Mouse (Mus musculus) CH12.LX (cell line): ENCODE results near the gene Actb. TPM values are rescaled to one million over a fixed set of nuclear protein-coding genes. Genes with fewer than 3 reads are reported as not detected.
A peak's percentile ranks its signal among the peaks of the same experiment; 100 is the strongest.

Experiments
- DNase-seq: peaks from one replicate; pipeline ENCODE4 v3.0.0-alpha.2; 2013; ENCODE audit errors: extremely low read depth
- H3K27ac ChIP-seq: 2 replicates; pipeline ENCODE4 v1.5.1; 2012; ENCODE audit warnings: low read depth, mild to moderate bottlenecking, control low read depth, moderate library complexity; ENCODE audit not compliant: insufficient read depth
- H3K27me3 ChIP-seq: replicated peaks from 2 replicates; pipeline ENCODE3; 2012; ENCODE audit warnings: inconsistent platforms
- H3K36me3 ChIP-seq, 2 experiments: replicated peaks in 1 of 2; 2 replicates each; pipeline versions ENCODE3 to v1.6.1; 2012; ENCODE audit warnings: inconsistent platforms in 1 of 2, low read length in 1 of 2, mild to moderate bottlenecking in 1 of 2, mixed read lengths in 1 of 2, moderate library complexity in 1 of 2; ENCODE audit not compliant: control insufficient read depth in 1 of 2, insufficient read depth in 1 of 2
- H3K4me1 ChIP-seq, 2 experiments: 2 replicates each; pipeline ENCODE4 v1.6.1; 2012; ENCODE audit warnings: inconsistent platforms in 1 of 2, moderate library complexity in 1 of 2; ENCODE audit not compliant: insufficient read depth in 2 of 2, control insufficient read depth in 1 of 2
- H3K4me2 ChIP-seq: 2 replicates; pipeline ENCODE4 v1.6.1; 2012; ENCODE audit warnings: low read depth, mild to moderate bottlenecking, control low read depth; ENCODE audit not compliant: poor library complexity, insufficient read depth, severe bottlenecking
- H3K4me3 ChIP-seq, 3 experiments: fragments of 150-350 bp in 1 of 3; sonication (generic) in 1 of 3; replicated peaks in 1 of 3; 2 replicates each; pipeline versions ENCODE3 to v1.5.1; 2011 to 2012; ENCODE audit warnings: low read depth in 2 of 3, low read length in 2 of 3, mild to moderate bottlenecking in 2 of 3, moderate library complexity in 2 of 3, control low read depth in 1 of 3, improper control_type of control experiment in 1 of 3, inconsistent platforms in 1 of 3, mixed read lengths in 1 of 3; ENCODE audit not compliant: poor library complexity in 1 of 3
- H3K79me2 ChIP-seq: replicated peaks from 2 replicates; pipeline ENCODE4 v1.6.1; 2012; ENCODE audit warnings: mild to moderate bottlenecking, moderate library complexity; ENCODE audit not compliant: control insufficient read depth, poor library complexity, insufficient read depth, severe bottlenecking; ENCODE audit errors: extremely low read depth
- H3K9ac ChIP-seq: 2 replicates; pipeline ENCODE4 v1.6.1; 2012; ENCODE audit warnings: low read depth, mild to moderate bottlenecking, control low read depth, moderate library complexity; ENCODE audit not compliant: insufficient read depth
- H3K9me3 ChIP-seq: replicated peaks from 2 replicates; pipeline ENCODE3; 2012; ENCODE audit warnings: low read length, inconsistent platforms, mixed read lengths
- BHLHE40 ChIP-seq: IDR thresholded peaks from 2 replicates; pipeline ENCODE4 v1.6.1; 2011; ENCODE audit warnings: mild to moderate bottlenecking, low read depth, low read length, improper control_type of control experiment
- EP300 ChIP-seq: IDR thresholded peaks from 2 replicates; pipeline ENCODE4 v1.6.1; 2011; ENCODE audit warnings: low read length, improper control_type of control experiment
- ETS1 ChIP-seq: conservative IDR thresholded peaks from 2 replicates; pipeline ENCODE4 v1.6.1; 2012; ENCODE audit warnings: low read depth, mild to moderate bottlenecking, inconsistent platforms, low read length, improper control_type of control experiment, moderate library complexity
- IRF4 ChIP-seq: IDR thresholded peaks from 2 replicates; pipeline ENCODE4 v1.6.1; 2014; ENCODE audit warnings: low read depth, mild to moderate bottlenecking, inconsistent platforms, low read length, improper control_type of control experiment
- JUN ChIP-seq: IDR thresholded peaks from 2 replicates; pipeline ENCODE4 v1.6.1; 2011; ENCODE audit warnings: low read depth, mild to moderate bottlenecking, low read length, improper control_type of control experiment, moderate library complexity; ENCODE audit not compliant: insufficient read depth
- KAT2A ChIP-seq: IDR thresholded peaks from 2 replicates; pipeline ENCODE4 v1.6.1; 2012; ENCODE audit warnings: low read length, improper control_type of control experiment, inconsistent platforms; ENCODE audit not compliant: insufficient replicate concordance
- MAFK ChIP-seq: IDR thresholded peaks from 2 replicates; pipeline ENCODE4 v1.6.1; 2011; ENCODE audit warnings: low read length, improper control_type of control experiment; ENCODE audit not compliant: insufficient replicate concordance
- MAX ChIP-seq: IDR thresholded peaks from 2 replicates; pipeline ENCODE4 v1.6.1; 2011; ENCODE audit warnings: low read length, improper control_type of control experiment
- MAZ ChIP-seq: IDR thresholded peaks from 2 replicates; pipeline ENCODE4 v1.6.1; 2012; ENCODE audit warnings: low read depth, mild to moderate bottlenecking, inconsistent platforms, low read length, improper control_type of control experiment, moderate library complexity
- MXI1 ChIP-seq: IDR thresholded peaks from 2 replicates; pipeline ENCODE4 v1.6.1; 2011; ENCODE audit warnings: mild to moderate bottlenecking, low read depth, low read length, improper control_type of control experiment
- POLR2A ChIP-seq: IDR thresholded peaks from 2 replicates; pipeline ENCODE4 v1.6.1; 2011; ENCODE audit warnings: low read depth, mild to moderate bottlenecking, improper control_type of control experiment, low read length
- POLR2AphosphoS2 ChIP-seq: IDR thresholded peaks from 2 replicates; pipeline ENCODE4 v1.6.1; 2011; ENCODE audit warnings: low read depth, low read length, improper control_type of control experiment
- RAD21 ChIP-seq: IDR thresholded peaks from 2 replicates; pipeline ENCODE4 v1.6.1; 2011; ENCODE audit warnings: low read depth, mild to moderate bottlenecking, low read length, improper control_type of control experiment, moderate library complexity
- SIN3A ChIP-seq: IDR thresholded peaks from 2 replicates; pipeline ENCODE4 v1.6.1; 2012; ENCODE audit warnings: low read length, improper control_type of control experiment, inconsistent platforms
- SMC3 ChIP-seq: IDR thresholded peaks from 2 replicates; pipeline ENCODE4 v1.6.1; 2011; ENCODE audit warnings: low read depth, low read length, improper control_type of control experiment
- UBTF ChIP-seq: IDR thresholded peaks from 2 replicates; pipeline ENCODE4 v1.6.1; 2012; ENCODE audit warnings: low read depth, mild to moderate bottlenecking, inconsistent platforms, low read length, improper control_type of control experiment, moderate library complexity
- USF2 ChIP-seq: conservative IDR thresholded peaks from 2 replicates; pipeline ENCODE4 v1.6.1; 2011; ENCODE audit warnings: low read depth, low read length, improper control_type of control experiment
- ZNF384 ChIP-seq: IDR thresholded peaks from 2 replicates; pipeline ENCODE4 v1.6.1; 2012; ENCODE audit warnings: low read depth, low read length, improper control_type of control experiment, inconsistent platforms
- dilution Hi-C: fragments of 300-500 bp; cut with MboI; formaldehyde crosslinking; loops from 2 replicates; pipeline ENCODE4 v1.14.3; 2020; ENCODE audit warnings: low sequenced_read_pairs; ENCODE audit not compliant: extremely low pct_unique_long_range_greater_than_20kb, extremely low pct_ligation_motif_present
- in situ Hi-C: fragments of 300-500 bp; cut with MboI; formaldehyde crosslinking; loops from 3 replicates; pipeline ENCODE4 v1.14.3; 2019; ENCODE audit warnings: low sequenced_read_pairs, low pct_ligation_motif_present, low pct_unique_long_range_greater_than_20kb, mixed read lengths
- polyA plus RNA-seq: library from polyadenylated mRNA; unstranded; fragments of >175 nt; gene quantifications from 2 replicates; pipeline ENCODE4 v1.2.1, GENCODE M21; 2012; ENCODE audit warnings: low read depth; ENCODE audit not compliant: insufficient read length
- total RNA-seq, 2 experiments: library from RNA; depleted of rRNA; stranded (reverse); fragments of 300-350 nt in 1 of 2; fragments of >200 nt in 1 of 2; gene quantifications; 2 replicates each; pipeline ENCODE4 v1.2.3; 2012 to 2014

Gene Actb
- total and polyA plus RNA-seq, 3 experiments, result 3,882 to 5,048 (median 4,756) TPM

DNA sequence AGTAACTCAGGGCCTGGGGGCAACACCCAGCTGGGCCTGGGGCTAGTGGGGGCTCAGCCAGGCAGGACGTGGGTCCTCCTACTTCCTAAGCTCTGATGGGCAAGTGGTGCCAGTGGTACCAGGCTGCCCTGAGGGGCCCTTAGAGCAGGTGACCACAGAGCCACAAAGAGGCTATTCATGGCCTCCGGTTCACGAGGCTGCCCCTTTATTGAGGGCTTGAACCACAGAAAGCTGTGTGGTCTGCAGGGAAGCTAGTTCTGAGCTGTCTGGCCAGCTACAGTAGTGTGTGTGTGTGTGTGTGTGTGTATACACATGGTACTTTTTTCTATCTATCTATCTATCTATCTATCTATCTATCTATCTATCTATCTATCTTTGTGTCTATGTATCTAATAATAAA is 47.1 kb upstream of the Actb start:
- Histone ChIP-seq H3K4me1 (peaks cover 51 to 77% of the 10 kb centered on the region in 2 experiments), H3K9ac (no peak overlapping the region), H3K27ac (no peak overlapping the region), H3K9me3 (no peaks in the 10 kb centered on the region), H3K36me3 (no peaks in the 10 kb centered on the region), H3K4me3 (no peak overlapping the region), H3K4me2 (no peak overlapping the region), H3K79me2 (no peaks in the 10 kb centered on the region), H3K27me3 (no peaks in the 10 kb centered on the region)
- dilution Hi-C loops, result no loop called here
- in situ Hi-C loops, result no loop called here
- TF ChIP-seq ZNF384 (no peak), POLR2A (no peak), IRF4 (peak; percentile 61; the same call in 1 of the 2 replicates), RAD21 (no peak), KAT2A (no peak), BHLHE40 (peak; percentile 63; the same call in 1 of the 2 replicates), SMC3 (no peak)
- no peak for DNase-seq

DNA sequence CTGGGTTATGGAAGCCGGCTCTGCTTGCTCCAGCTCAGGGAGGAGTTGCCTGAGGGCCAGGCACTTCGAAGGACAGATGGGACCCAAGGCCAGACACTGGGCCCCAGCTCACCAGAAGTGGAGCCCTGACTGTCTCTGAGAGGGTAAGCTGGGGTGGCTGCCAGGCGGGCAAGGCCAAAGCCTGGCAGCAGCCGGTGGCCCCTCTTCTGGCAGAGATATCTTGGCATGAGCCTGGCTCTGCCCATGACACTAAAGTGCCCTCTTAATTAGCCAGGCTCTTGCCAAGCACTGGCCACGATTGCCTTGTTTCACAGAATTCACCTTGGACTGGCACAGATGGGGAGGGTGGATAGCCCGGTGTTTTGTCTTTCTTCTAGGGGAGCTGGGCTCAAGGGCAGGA is 43.9 kb upstream of the Actb start:
- H3K4me1 ChIP-seq, result peaks cover 41 to 69% of the 10 kb centered on the region in 2 experiments
- peak overlapping the region; percentile 34 for H3K27ac ChIP-seq
- dilution Hi-C loops (no loop called here), in situ Hi-C loops (no loop called here)
- no peaks in the 10 kb centered on the region for H3K36me3 ChIP-seq
- peak overlapping the region; percentile 9; the same call in 1 of the 2 replicates for H3K9ac ChIP-seq
- no peaks in the 10 kb centered on the region for H3K27me3 ChIP-seq
- no peak overlapping the region for H3K4me3 ChIP-seq
- DNase-seq, result no peak
- peak overlapping the region; percentile 4; the same call in 1 of the 2 replicates for H3K4me2 ChIP-seq
- H3K79me2 ChIP-seq, result no peaks in the 10 kb centered on the region
- no peak for TF ChIP-seq UBTF
- TF ChIP-seq JUN, result no peak
- no peak for TF ChIP-seq POLR2AphosphoS2
- TF ChIP-seq MAFK, result no peak
- no peak for TF ChIP-seq MXI1
- TF ChIP-seq USF2, result no peak
- no peak for TF ChIP-seq MAZ
- no peak for TF ChIP-seq MAX
- no peak for TF ChIP-seq SIN3A
- TF ChIP-seq EP300, result no peak
- TF ChIP-seq POLR2A, result no peak
- TF ChIP-seq ETS1, result no peak
- TF ChIP-seq RAD21, result no peak
- no peak for TF ChIP-seq SMC3
- TF ChIP-seq, all 38 proteins: peak for 0
- no peaks in the 10 kb centered on the region for H3K9me3 ChIP-seq
